Mouse (Mus musculus) R1 (cell line): Measurements from ENCODE around the gene Rassf1.

Experiments
- DNase-seq: peaks from one replicate; pipeline ENCODE4 v3.0.0-alpha.2; 2018; ENCODE audit warnings: low read depth, low spot score

Rassf1 gene

DNA sequence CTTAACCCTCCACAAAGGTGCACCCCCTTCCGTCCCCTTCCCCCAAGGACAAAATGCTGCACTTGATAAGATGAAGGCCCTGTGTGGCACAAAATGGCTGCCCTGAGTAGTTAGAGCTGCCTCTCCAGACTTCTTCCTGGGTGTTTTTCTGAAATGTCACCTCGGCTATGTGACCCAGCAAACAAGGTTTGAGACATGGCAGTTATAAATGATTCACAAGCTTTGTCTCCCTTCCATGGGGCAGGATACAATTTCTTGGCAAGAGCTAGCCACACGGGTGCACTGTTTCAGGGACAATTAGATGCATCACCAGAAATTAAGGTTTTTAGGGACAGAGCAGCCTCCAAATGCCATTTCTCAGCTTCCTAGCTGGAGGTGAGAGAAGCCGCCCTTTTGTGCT, 10.9 kb upstream of the Rassf1 start:
- DNase-seq: no peak

DNA sequence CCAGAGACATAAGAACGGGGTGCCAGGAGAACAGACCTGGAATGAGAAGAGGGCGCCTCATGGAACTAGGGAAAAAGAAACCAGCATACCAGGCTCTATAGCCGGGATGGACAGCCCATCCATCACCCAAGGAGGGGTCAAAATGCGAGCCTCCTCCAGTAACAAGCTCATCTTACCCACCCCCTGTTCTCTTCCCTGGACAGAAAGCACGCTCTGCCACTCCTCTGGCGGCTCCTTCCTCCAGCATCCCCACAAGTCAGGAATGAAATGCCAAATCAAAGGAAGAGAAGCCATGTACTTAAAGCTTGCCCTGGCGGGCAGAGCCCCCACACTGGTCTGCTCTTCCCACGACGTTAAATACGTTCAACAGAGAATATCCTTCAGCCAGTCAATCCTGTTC, 10.3 kb upstream of the Rassf1 start:
- no peak for DNase-seq

DNA sequence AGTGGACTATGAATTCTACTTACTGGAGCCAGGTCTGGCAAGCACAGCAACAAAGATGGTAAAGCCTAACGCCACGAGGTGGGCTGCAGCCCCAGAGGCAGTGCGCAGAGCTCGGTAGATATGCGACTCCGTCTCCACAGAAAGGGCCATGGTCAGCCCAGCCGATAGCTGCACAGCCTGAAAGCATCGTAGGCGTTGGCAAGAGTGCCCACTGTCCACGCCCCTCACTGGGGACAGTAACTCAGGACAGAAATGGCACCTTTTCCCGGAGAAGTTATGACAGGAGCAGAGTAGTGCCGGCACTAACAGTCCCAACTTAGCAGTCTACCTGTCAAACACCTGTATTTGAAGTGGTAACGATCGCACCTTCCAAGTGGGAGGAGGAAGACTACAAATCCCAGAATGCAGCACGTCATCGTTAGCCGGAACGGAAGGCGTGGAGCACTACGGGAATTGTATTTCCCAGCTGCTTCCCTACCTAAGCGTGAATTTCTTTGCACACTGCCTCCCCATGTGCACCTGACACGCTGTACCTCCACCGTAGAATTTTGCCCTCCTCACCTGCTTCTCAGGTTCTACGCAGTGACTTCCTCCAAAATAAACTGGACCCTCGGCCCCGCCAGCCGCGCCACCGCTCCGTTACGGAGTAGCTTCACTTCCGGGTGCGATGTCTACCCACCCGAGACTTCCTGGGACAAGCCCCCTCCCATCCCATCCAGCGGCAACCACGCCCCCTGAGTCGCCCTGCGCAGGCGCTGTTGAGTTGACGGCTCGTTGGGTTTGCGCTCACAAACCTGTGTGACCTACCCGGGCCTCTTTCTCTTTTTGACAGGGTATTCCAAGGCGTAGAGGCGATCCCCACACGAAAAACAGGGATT, 9.6 kb upstream of the Rassf1 start, which contains the start of the genes Cyb561d2 and Nprl2:
Gene Cyb561d2, minus strand, starts transcription at position 720 of the 878 bp plus-strand sequence.
Gene Nprl2, plus strand, starts transcription at position 753 of the 878 bp plus-strand sequence.
- DNase-seq: peak; percentile 97

DNA sequence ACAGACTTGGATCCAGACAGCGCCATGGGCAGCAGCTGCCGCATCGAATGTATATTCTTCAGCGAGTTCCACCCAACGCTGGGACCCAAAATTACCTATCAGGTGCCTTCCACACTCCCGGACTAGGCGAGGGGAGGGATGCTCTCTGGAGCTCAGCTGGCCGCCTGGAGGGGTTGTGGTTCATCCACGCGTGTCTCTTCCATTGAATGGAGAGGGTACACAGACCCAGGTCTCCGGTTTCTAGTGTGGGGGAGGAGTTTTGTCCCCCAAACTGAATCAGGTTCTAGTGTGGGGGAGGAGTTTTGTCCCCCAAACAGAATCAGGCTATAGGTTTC, 9.0 kb upstream of the Rassf1 start:
- no peak for DNase-seq

DNA sequence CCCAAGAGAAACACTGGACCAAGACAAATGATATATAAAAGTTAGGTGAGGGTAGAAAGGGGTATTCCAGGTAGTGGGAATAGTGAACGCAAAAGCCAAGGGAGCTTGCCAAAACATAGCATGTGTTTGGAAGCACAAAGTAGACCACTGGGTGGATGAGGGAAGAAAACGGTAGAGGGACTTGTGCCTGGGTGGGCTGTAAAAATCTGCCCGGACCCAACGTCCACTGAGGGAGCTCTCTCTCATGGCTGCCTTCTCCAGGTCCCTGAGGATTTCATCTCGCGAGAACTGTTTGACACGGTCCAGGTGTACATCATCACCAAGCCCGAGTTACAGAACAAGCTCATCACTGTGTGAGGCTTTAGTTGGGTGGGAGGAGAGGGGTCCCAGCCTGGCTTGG, 8.6 kb upstream of the Rassf1 start:
- DNase-seq: peak; percentile 58

DNA sequence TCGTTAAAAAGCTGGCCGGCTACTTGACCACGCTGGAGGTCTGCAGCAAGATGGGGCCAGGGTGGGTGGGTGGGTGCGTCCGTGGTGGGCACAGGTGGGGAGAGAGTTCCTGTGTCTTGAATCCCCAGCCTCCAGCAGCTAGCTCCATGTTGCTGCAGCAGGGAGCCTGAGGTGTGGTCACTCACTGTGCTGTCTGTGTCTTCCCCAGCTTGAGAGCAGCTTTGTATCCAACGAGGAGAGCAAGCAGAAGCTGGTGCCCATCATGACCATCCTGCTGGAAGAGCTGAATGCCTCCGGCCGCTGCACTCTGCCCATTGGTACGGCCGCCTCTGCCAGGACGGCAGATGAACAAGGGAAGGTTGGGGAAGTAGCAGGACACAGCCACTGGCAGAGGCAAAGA, 8.1 kb upstream of the Rassf1 start:
- DNase-seq: no peak

DNA sequence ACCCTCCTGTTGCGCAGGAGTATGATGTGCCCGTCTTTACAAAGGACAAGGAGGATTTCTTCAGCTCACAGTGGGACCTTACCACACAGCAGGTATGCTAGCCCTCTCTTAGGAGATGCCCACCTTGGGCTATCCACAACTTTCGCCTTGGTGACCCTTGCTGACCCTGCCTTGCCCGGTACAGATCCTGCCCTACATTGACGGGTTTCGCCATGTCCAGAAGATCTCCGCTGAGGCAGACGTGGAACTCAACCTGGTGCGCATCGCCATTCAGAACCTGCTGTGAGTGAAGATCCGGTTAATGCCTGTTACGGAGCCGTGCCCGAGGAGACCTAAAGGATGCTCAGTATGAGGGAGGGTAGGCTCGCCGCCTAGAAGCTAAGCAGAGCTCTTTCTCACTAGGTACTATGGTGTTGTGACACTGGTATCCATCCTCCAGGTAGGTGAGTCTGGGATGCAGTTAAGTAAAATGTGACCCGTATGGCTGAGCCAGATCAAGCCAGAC, 7.1 kb upstream of the Rassf1 start:
- no peak for DNase-seq

DNA sequence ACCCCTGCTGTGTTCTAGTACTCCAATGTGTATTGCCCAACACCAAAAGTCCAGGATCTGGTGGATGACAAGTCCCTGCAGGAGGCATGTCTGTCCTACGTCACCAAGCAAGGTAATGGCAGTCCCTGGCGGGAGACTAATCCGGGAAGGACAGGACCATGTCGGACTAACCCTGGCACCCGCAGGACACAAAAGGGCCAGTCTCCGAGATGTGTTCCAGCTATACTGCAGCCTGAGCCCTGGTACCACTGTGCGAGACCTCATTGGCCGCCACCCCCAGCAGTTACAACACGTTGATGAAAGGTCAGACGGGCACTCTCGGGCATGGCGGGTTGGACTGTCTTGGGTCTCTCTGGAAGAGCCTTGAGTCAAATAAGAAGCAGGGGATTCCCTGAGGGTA, 6.6 kb upstream of the Rassf1 start:
- DNase-seq: no peak

DNA sequence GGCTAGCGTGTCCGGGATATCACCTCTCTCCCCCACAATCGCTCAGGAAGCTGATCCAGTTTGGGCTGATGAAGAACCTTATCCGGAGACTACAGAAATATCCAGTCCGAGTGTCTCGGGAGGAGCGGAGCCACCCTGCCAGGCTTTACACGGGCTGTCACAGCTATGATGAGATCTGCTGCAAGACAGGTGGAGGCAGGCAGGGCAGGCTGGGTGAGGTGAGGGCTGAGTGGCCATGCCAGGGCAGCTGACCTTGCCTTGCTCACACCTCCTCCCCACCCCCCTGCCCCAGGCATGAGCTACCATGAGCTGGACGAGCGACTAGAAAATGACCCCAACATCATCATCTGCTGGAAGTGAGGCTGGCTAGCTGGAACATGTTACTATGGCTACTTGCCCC, 6.2 kb upstream of the Rassf1 start:
- no peak for DNase-seq

DNA sequence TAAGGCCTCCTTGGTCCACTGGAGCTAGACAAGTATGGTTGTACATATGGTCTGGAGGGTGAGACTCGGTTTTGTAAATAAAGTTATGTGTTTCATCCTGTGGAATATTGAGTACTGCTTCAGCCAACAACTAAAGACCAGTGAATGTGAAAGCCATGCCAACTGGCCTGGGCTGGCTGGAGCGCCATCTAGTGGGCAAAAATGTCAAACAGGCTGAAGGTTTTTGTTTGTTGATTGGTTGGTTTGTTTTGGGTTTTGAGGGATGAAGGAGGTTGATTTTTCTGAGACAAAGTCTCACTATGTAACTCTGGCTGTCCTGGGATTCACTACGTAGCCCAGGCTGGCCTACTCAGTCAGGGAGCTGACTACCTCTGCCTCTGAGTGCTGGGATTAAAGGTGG, 5.8 kb upstream of the Rassf1 start:
- peak; percentile 80 for DNase-seq

DNA sequence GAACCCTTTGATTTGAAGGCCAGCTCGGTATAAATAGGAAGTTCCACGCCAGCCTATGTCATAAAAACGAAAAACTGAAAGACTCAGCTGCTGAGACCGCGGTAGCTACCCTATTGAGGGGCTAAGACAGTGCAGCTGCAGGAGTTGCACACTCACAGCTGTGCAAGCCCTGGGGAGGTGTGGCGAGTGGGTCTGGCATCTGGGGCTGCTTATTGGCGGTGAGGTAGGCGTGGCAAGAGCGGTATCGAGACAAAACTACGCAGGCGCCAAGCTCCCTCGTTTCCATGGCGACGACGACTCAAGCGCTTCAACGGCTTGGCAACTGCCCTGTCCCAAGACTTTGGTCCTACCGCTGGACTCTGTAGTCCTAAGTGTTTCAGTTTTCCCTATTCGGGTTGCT, 4.3 kb upstream of the Rassf1 start, which contains the start of gene Zmynd10:
Gene Zmynd10, plus strand, starts transcription at position 273 of the 400 bp plus-strand sequence.
- peak; percentile 94 for DNase-seq

DNA sequence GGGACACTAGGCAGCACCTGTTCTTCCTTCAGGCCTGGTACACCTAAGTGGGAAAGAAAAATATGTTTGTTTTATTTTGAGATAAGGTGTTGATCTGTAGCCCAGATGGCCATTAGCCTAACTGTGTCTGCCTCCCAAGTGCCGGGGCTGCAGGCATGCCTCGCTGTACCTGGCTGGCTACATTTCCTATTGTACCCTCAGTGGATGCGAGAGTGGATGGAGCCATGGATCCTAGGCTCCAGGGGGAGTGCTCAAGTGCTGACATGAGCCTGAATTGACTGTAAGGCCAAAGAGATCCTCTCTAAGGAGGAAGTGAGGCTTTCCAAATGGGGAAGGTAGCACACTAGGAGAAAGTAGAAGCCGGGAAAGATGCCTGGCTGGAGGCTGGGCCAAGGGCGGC, 3.4 kb upstream of the Rassf1 start:
- no peak for DNase-seq

DNA sequence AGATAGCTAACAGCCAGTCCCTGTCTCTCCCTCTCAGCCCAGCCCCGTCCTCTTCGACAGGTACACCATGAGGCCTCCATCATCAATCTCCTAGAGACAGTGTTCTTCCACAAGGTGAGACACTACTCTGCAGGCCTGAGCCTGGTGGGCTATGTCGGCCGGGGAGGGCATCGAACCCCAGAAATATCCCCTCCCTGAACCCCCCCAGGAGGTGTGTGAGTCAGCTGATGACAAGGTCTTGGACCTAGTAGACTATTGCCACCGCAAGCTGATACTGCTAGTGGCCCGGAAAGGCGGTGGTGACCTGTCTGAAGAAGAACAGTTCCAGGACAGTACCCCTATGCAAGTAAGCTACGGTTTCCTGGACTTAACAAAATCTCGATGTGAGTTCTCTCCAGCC, 2.5 kb upstream of the Rassf1 start:
- DNase-seq: no peak

DNA sequence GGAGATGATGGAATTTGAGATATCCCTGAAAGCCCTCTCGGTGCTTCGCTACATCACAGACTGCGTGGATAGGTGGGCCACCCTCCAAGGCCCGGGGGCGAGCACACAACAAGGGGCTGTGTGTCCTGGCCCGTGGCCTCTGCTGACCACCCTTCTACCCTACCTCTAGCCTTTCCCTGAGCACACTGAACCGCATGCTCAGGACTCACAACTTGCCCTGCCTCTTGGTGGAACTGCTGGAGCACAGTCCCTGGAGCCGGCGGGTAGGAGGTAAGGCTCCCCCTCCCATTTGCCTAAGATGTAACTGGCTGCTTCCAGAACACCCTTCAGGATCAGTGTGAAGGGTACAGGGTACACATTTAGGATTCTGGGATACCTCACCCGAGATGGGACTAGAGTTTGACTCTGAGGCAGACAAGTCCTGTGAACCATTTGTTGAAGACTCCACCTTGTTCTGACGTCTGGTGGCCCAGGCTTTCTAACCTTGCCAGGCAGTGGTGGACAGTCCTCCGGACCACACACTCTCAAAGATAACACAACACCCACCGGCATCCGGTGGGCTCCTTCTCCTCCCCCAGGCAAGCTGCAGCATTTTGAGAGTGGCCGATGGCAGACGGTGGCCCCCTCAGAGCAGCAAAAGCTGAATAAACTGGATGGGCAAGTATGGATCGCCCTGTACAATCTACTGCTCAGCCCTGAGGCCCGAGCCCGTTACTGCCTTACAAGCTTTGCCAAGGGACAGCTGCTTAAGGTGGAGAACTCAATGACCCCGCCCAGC, 1.9 kb upstream of the Rassf1 start:
- DNase-seq: no peak

DNA sequence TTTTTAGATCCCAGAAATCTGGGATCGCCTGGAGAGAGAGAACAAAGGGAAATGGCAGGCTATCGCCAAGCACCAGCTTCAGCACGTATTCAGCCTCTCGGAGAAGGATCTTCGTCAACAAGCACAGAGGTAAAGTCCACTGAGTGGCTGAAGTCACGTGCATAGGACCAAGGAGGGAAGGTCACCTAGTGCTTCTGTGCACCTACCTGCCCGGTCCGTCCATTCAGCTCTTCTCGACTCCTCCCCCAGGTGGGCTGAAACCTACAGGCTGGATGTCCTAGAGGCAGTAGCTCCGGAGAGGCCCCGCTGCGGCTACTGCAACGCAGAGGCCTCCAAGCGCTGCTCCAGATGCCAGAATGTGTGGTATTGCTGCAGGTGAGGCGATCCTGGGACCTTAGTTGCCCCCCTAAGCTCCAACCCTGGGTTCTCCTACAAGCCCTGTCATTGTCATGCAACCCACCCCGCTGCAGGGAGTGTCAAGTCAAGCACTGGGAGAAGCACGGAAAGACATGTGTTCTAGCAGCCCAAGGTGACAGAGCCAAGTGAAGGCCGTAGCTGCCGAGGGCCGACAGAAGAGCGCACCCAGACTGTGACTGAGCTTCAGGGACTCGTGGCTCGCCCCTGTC, 751 bp upstream of the Rassf1 start:
- DNase-seq: peak; percentile 60

DNA sequence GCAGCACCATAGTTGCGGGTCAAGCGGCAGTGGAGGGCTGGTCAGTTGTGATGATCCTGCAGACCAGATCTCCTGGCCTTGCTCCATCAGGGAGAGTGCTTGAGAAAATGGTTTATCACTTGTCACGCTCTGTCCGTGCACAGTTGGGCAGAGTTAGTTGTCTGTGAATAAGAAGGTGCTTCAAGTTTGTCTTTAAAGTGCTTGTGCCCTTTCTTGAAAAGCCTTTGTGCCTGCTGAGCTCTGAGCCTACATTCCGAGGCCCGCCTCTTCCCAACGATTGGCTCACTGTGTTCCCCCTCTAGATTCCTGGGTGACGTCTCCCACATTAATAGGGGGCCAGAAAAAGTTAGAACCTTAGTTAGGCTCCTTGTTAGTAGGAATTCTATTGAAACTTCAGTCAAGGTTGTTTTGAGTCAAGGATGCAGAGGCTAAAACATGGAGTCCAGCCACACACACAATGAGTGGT, 568 bp downstream of the Rassf1 start:
- DNase-seq: no peak

DNA sequence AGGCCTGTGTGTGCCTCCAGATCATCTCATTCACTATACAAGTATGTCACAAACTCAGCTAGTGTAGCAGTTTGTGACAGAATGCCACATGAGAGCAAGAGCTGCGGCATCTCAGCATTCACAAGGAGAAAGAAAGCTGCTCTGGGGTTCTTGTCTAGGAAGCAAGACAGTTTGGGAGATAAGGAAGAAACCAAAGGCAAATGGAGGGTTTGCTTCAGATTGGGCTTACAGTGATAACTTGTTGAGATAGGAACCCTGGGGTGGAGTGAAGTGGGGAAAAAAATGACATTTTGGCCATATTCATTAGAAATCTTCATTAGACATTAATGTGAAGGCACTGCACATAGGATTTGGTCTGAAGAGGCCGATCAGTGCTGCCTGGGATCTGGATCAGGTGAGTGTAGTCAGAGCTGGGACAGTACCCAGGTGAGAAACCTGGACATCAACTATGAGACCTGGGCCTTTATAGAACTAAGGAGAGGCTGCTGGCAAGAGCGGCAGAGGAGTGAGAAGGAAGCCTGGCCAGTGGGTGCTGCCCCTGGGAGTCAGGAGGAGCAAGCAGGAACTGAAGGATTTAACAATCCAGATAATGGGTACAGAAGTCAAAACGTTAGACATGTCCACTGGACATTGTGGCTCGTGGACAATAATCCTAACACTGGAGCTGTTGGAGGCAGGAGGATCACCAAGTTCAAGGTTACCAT, 1.5 kb downstream of the Rassf1 start:
- DNase-seq: no peak

DNA sequence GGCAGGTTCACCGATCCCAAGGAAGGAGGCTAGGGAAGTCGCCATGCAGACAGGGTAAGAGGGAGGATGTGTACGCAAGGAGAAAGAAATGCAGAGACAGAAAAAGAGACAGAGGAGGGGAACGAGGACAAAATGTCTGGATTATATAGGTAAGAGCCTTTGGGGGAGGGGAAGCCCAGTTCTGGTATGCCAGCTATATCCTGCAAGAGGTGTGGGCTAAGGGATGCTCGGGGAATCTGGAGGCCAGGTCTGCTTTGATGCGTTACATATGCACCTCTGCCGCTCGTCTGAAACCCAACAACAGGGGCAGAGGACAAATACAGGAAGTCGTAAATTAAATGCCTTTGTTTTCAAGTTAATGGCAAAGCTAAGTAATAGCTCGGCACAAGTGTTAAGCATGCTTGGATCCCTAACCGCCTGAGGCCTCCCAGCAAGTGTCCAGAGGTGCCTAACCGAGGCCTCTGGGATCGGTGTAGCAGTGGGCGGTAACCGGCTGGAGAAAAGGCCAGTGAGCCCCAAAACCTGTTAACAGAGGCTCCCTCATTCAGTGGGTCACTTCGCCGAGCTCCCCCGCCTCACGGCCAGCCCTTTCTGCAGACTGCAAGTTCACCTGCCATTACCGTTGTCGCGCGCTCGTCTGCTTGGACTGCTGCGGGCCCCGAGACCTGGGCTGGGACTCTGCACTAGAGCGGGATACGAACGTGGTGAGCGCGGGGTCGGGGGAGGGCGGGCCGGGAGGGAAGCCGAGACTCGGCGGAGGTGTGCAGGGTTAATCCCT, 2.4 kb downstream of the Rassf1 start:
- no peak for DNase-seq

DNA sequence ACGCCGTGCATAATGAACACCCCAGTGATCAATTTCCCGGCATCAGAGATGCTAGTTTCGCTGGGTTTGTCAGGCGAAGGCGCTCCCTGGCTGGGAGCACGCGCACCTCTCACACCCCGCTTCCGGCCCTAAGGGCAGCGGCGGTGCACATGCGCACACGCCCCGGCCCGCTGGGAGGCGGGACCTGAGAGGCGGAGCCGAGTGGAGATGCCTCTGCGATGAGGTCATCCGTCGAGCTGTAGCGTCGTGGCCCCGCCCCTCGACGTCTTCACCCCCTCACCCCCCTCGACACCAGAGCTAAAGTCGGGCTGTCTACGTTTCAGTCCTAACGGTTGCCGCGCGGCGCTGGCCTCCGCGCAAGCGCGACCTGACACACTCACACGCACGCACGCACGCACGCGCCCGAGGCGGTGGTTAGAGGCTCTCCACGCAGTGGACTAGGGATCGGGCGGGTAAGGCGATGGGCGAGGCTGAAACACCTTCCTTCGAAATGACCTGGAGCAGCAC, 3.0 kb downstream of the Rassf1 start:
- peak; percentile 98 for DNase-seq

DNA sequence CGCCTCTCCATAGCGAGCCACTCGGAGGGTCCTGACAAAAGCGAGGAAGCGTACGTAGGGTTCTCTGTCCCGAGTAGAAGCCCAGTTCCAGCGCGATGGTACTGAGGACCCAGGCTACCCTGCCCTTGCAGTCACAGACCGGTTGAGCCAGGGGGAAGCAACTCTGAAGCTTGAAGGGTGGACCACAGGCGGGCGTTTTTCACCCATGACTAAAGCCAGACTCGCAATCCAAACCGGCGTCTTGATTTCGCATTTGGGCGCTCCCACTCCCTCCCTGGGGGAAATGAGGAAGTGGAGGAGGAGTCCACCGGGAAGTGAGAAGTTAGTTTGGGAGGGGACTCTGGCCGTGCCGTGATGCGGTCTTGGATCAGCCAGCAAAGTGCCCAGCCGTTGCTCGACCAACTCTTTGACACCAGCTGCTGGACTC, 3.7 kb downstream of the Rassf1 start:
- DNase-seq: peak; percentile 77
